8 mouse cellular contexts compared by ENCODE assay signal in the genomic region with DNA sequence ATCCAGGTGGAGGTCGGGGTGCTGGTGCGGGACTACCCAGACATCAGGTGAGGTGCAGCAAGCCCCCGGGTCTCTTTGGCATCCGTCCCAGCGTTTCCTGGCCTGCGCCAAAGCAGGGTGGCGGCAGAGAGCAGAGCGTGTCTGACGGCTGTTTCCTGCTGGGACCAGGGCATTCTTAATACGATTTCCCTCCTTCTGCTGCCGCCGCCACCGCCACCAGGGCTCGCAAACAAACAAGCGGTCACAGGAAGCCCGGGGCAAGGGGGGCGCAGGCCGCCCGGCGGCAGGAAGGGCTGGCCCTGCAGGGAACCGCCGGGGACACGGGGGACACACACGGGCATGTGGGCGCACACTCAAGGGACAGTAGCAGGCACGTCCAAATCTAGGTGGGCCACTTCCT. TPM values are rescaled to one million over a fixed set of nuclear protein-coding genes. Genes with fewer than 3 reads are reported as not detected.
DNase-seq lines count a peak whose midpoint lies in the region; ATAC-seq lines count a peak whose summit lies in the region.

No protein-coding gene starts in this region.

- H3K4me1 ChIP-seq in embryonic facial prominence, embryonic 12.5 days, result peaks cover 17% of the 10 kb centered on the region; the same call in 1 of the 2 replicates
- peaks cover 32% of the 10 kb centered on the region for H3K4me1 ChIP-seq in hindbrain, embryonic 10.5 days (replicated peaks)
- H3K4me1 ChIP-seq in limb, embryonic 12.5 days (replicated peaks), result peaks cover 17% of the 10 kb centered on the region

- H3K4me3 ChIP-seq in embryonic facial prominence, embryonic 12.5 days, result peak overlapping the region; percentile 26
- H3K4me3 ChIP-seq in hindbrain, embryonic 10.5 days, result peak overlapping the region; percentile 38
- peak overlapping the region; percentile 33 for H3K4me3 ChIP-seq in limb, embryonic 12.5 days (replicated peaks)

- no peak for ATAC-seq in embryonic facial prominence, embryonic 12.5 days (ENCODE audit: insufficient number of reproducible peaks, insufficient read depth, low FRiP score, low TSS enrichment)
- no peak for ATAC-seq in limb, embryonic 12.5 days (ENCODE audit: insufficient number of reproducible peaks, insufficient read depth, low FRiP score, low TSS enrichment, low read depth)
- ATAC-seq in activated CD4-positive, CD25-positive, alpha-beta regulatory T cell, adult 4 months, result no peak

- 0 out of 2 replicates have a peak overlapping the region, but pooled peaks have one; percentile 23 for H3K27ac ChIP-seq in embryonic facial prominence, embryonic 12.5 days
- H3K27ac ChIP-seq in hindbrain, embryonic 10.5 days, result 0 out of 2 replicates have a peak overlapping the region, but pooled peaks have one; percentile 5
- H3K27ac ChIP-seq in limb, embryonic 12.5 days, result peak overlapping the region; percentile 67; the same call in 1 of the 2 replicates

- H3K4me2 ChIP-seq in embryonic facial prominence, embryonic 12.5 days (replicated peaks), result peak overlapping the region; percentile 49
- H3K4me2 ChIP-seq in limb, embryonic 12.5 days, result peak overlapping the region; percentile 57

- no peaks in the 10 kb centered on the region for H3K9me3 ChIP-seq in embryonic facial prominence, embryonic 12.5 days
- H3K9me3 ChIP-seq in hindbrain, embryonic 10.5 days, result 0 out of 2 replicates have a peak, but pooled peaks cover 2% of the 10 kb centered on the region
- H3K9me3 ChIP-seq in limb, embryonic 12.5 days, result no peaks in the 10 kb centered on the region

- no peak overlapping the region for H3K9ac ChIP-seq in embryonic facial prominence, embryonic 12.5 days
- H3K9ac ChIP-seq in limb, embryonic 12.5 days (replicated peaks), result peak overlapping the region; percentile 60

- H3K27me3 ChIP-seq in embryonic facial prominence, embryonic 12.5 days, result peaks cover 72% of the 10 kb centered on the region
- peaks cover 78% of the 10 kb centered on the region for H3K27me3 ChIP-seq in hindbrain, embryonic 10.5 days (ENCODE audit: insufficient read depth, poor library complexity, severe bottlenecking)
- H3K27me3 ChIP-seq in limb, embryonic 12.5 days, result peaks cover 64% of the 10 kb centered on the region

- 2% methylated on average over 26 of the region's 26 CpGs for WGBS in embryonic facial prominence, embryonic 12.5 days
- 3% methylated on average over 26 of the region's 26 CpGs for WGBS in hindbrain, embryonic 10.5 days
- WGBS in limb, embryonic 12.5 days, result 4% methylated on average over 26 of the region's 26 CpGs

- H3K36me3 ChIP-seq in embryonic facial prominence, embryonic 12.5 days, result no peaks in the 10 kb centered on the region
- no peaks in the 10 kb centered on the region for H3K36me3 ChIP-seq in hindbrain, embryonic 10.5 days
- H3K36me3 ChIP-seq in limb, embryonic 12.5 days, result no peaks in the 10 kb centered on the region

- DNase-seq in adrenal gland, adult (ENCODE audit: inconsistent age in 2 of 2, low spot score in 1 of 2), result peak; percentile 80 to 86
- DNase-seq in adrenal gland, postnatal 4 days (ENCODE audit: low spot score in 2 of 2), result no peak
- DNase-seq in hindbrain, embryonic 10.5 days (ENCODE audit: low spot score), result peak; percentile 44
- DNase-seq in mesoderm, embryonic 11.5 days (ENCODE audit: low read depth, low spot score), result peak; percentile 28
- no peak for DNase-seq in right cerebral cortex, adult 2 months (ENCODE audit: low spot score in 2 of 2)

RNA-seq across cellular contexts. Expression of a gene that starts 16.4 kb away (rescaled TPM):
- 1 to 10 TPM; 7.7 to 8.1 TPM for total RNA-seq in adrenal gland, postnatal 4 days (2021)
- polyA plus RNA-seq in embryonic facial prominence, embryonic 12.5 days (2016; fragmentation: Nextera tagmentation; extraction: Ambion mirVana), result 4.1 and 4.6 TPM in 2 replicates
- polyA plus RNA-seq in hindbrain, embryonic 10.5 days (2016; fragmentation: Nextera tagmentation; extraction: Ambion mirVana), result 2.4 and 3.8 TPM in 2 replicates
- 3.6 and 4.1 TPM in 2 replicates for polyA plus RNA-seq in limb, embryonic 12.5 days (2016; fragmentation: Nextera tagmentation; extraction: Ambion mirVana)
- polyA plus RNA-seq in activated CD4-positive, CD25-positive, alpha-beta regulatory T cell, adult 4 months (2017; shearing (Covaris generic)), result under 1 TPM; 0.90 to 0.91 TPM

RNA-seq across cellular contexts. Expression of a gene that starts 16.5 kb away (rescaled TPM):
- total RNA-seq in adrenal gland, postnatal 4 days (2021), result 10 to 100 TPM; 67.0 to 76.7 TPM
- 61.7 and 63.5 TPM in 2 replicates for polyA plus RNA-seq in embryonic facial prominence, embryonic 12.5 days (2016; fragmentation: Nextera tagmentation; extraction: Ambion mirVana)
- 68.8 and 71.4 TPM in 2 replicates for polyA plus RNA-seq in hindbrain, embryonic 10.5 days (2016; fragmentation: Nextera tagmentation; extraction: Ambion mirVana)
- 79.4 and 80.0 TPM in 2 replicates for polyA plus RNA-seq in limb, embryonic 12.5 days (2016; fragmentation: Nextera tagmentation; extraction: Ambion mirVana)
- polyA plus RNA-seq in activated CD4-positive, CD25-positive, alpha-beta regulatory T cell, adult 4 months (2017; shearing (Covaris generic)), result 10 to 100 TPM; 38.7 to 44.6 TPM

RNA-seq across cellular contexts. Expression of a gene that starts 25.9 kb away (rescaled TPM):
- under 1 TPM; 0.17 to 0.28 TPM for total RNA-seq in adrenal gland, postnatal 4 days (2021)
- 0.06 TPM in 1 of 2 replicates, not detected in the other for polyA plus RNA-seq in embryonic facial prominence, embryonic 12.5 days (2016; fragmentation: Nextera tagmentation; extraction: Ambion mirVana)
- 0.09 and 0.10 TPM in 2 replicates for polyA plus RNA-seq in hindbrain, embryonic 10.5 days (2016; fragmentation: Nextera tagmentation; extraction: Ambion mirVana)
- polyA plus RNA-seq in limb, embryonic 12.5 days (2016; fragmentation: Nextera tagmentation; extraction: Ambion mirVana), result 0.14 TPM in 1 of 2 replicates, not detected in the other
- polyA plus RNA-seq in activated CD4-positive, CD25-positive, alpha-beta regulatory T cell, adult 4 months (2017; shearing (Covaris generic)), result not detected

RNA-seq across cellular contexts. Expression of a gene that starts 28.6 kb away (rescaled TPM):
- 10 to 100 TPM; 26.7 to 28.7 TPM for total RNA-seq in adrenal gland, postnatal 4 days (2021)
- 1.0 and 1.8 TPM in 2 replicates for polyA plus RNA-seq in embryonic facial prominence, embryonic 12.5 days (2016; fragmentation: Nextera tagmentation; extraction: Ambion mirVana)
- 0.39 and 0.80 TPM in 2 replicates for polyA plus RNA-seq in hindbrain, embryonic 10.5 days (2016; fragmentation: Nextera tagmentation; extraction: Ambion mirVana)
- polyA plus RNA-seq in limb, embryonic 12.5 days (2016; fragmentation: Nextera tagmentation; extraction: Ambion mirVana), result 1.5 and 1.8 TPM in 2 replicates
- polyA plus RNA-seq in activated CD4-positive, CD25-positive, alpha-beta regulatory T cell, adult 4 months (2017; shearing (Covaris generic)), result not detected

RNA-seq across cellular contexts. Expression of a gene that starts 33.1 kb away (rescaled TPM):
- total RNA-seq in adrenal gland, postnatal 4 days (2021), result 10 to 100 TPM; 47.7 to 51.6 TPM
- polyA plus RNA-seq in embryonic facial prominence, embryonic 12.5 days (2016; fragmentation: Nextera tagmentation; extraction: Ambion mirVana), result 16.3 and 17.9 TPM in 2 replicates
- polyA plus RNA-seq in hindbrain, embryonic 10.5 days (2016; fragmentation: Nextera tagmentation; extraction: Ambion mirVana), result 9.3 and 13.6 TPM in 2 replicates
- 13.5 and 13.6 TPM in 2 replicates for polyA plus RNA-seq in limb, embryonic 12.5 days (2016; fragmentation: Nextera tagmentation; extraction: Ambion mirVana)
- polyA plus RNA-seq in activated CD4-positive, CD25-positive, alpha-beta regulatory T cell, adult 4 months (2017; shearing (Covaris generic)), result 1 to 10 TPM; 1.2 to 2.7 TPM

Comparison
In these comparisons a context has a peak if more than half of its experiments do, and no peak if none do; other contexts are left out.
1. DNase-seq: peak in adrenal gland, adult (2 of 2), hindbrain, embryonic 10.5 days (single experiment) and mesoderm, embryonic 11.5 days (single experiment); none in adrenal gland, postnatal 4 days (0 of 2) and right cerebral cortex, adult 2 months (0 of 2).
2. H3K27ac ChIP-seq: peak in every context shown above with its lines; median percentile 67 in limb, embryonic 12.5 days; 23 in embryonic facial prominence, embryonic 12.5 days; 5 in hindbrain, embryonic 10.5 days.
3. Peak in every context shown above with its lines, with median percentiles within 50 percentile points of each other: H3K4me3 ChIP-seq.